Mouse (Mus musculus) neural tube, embryonic 11.5 days (tissue): ENCODE results near the gene Cry2. TPM values are rescaled to one million over a fixed set of nuclear protein-coding genes. Genes with fewer than 3 reads are reported as not detected.

ENCODE experiments used
- ATAC-seq: fragments of 200-750 bp; cut with Nextera tagmentation; 2 replicates; pipeline ENCODE4 v1.8.0; 2017; ENCODE audit warnings: moderate number of reproducible peaks, mild to moderate bottlenecking, moderate TSS enrichment, moderate library complexity; ENCODE audit not compliant: insufficient read depth, low FRiP score, low TSS enrichment
- DNase-seq: peaks from one replicate; pipeline ENCODE4 v3.0.0-alpha.2; 2015; ENCODE audit warnings: low spot score
- H3K27ac ChIP-seq: fragments of 300-500 bp; sonication (generic); 2 replicates; pipeline ENCODE4 v1.5.1; 2014; ENCODE audit warnings: low read depth, mild to moderate bottlenecking, low read length
- H3K27me3 ChIP-seq: fragments of 300-500 bp; sonication (generic); 2 replicates; pipeline ENCODE4 v1.6.1; 2014; ENCODE audit warnings: mild to moderate bottlenecking, low read length, mixed read lengths; ENCODE audit not compliant: control insufficient read depth, insufficient read depth
- H3K36me3 ChIP-seq: fragments of 300-500 bp; sonication (generic); 2 replicates; pipeline ENCODE4 v1.6.1; 2014; ENCODE audit warnings: mild to moderate bottlenecking, low read length, moderate library complexity, mixed read lengths; ENCODE audit not compliant: control insufficient read depth, insufficient read depth
- H3K4me1 ChIP-seq: fragments of 300-500 bp; sonication (generic); 2 replicates; pipeline ENCODE4 v1.6.1; 2014; ENCODE audit warnings: low read length, mixed read lengths; ENCODE audit not compliant: control insufficient read depth, insufficient read depth
- H3K4me2 ChIP-seq: fragments of 300-500 bp; sonication (generic); 2 replicates; pipeline ENCODE4 v1.6.1; 2014; ENCODE audit warnings: low read depth, mild to moderate bottlenecking, moderate library complexity
- H3K4me3 ChIP-seq: fragments of 300-500 bp; sonication (generic); 2 replicates; pipeline ENCODE4 v1.5.1; 2014; ENCODE audit warnings: low read depth, low read length
- H3K9ac ChIP-seq: fragments of 300-500 bp; sonication (generic); 2 replicates; pipeline ENCODE4 v1.6.1; 2014; ENCODE audit warnings: mild to moderate bottlenecking, low read length
- H3K9me3 ChIP-seq: fragments of 300-500 bp; sonication (generic); 2 replicates; pipeline ENCODE4 v1.6.1; 2016; ENCODE audit warnings: low read length; ENCODE audit not compliant: control insufficient read depth
- WGBS: fragments of 180-500 bp; shearing (Covaris S2); extraction: QIAGEN DNeasy Blood & Tissue Kit; methylation state at CpG from one replicate; pipeline ENCODE4 v1.1.7; 2014; 5-methylcytosine and 5-hydroxymethylcytosine counted together
- polyA plus RNA-seq: library from polyadenylated mRNA; unstranded; fragments of >200 nt; fragmentation: Nextera tagmentation; extraction: Ambion mirVana; gene quantifications from 2 replicates; pipeline ENCODE4 v1.2.1, GENCODE M21; 2014

Cry2 gene
- polyA plus RNA-seq, 1 experiment from 2014 or later: 21.4 TPM

- 5% methylated on average over 10 of the region's 10 CpGs for WGBS
- no peak overlapping the region for H3K9ac ChIP-seq
- H3K9me3 ChIP-seq: no peaks in the 10 kb centered on the region
- H3K27me3 ChIP-seq: no peaks in the 10 kb centered on the region
- H3K36me3 ChIP-seq: peaks cover 12% of the 10 kb centered on the region
- ATAC-seq (no peak), DNase-seq (no peak)
- peak overlapping the region; percentile 89 for H3K4me2 ChIP-seq
- no peak overlapping the region for H3K4me3 ChIP-seq
- H3K27ac ChIP-seq: peak overlapping the region; percentile 67; the same call in 1 of the 2 replicates
- peaks cover 48% of the 10 kb centered on the region for H3K4me1 ChIP-seq
Measured at GRCm38 (mm10) chr2:92389645-92390044, 44.2 kb downstream of the Cry2 start.

- DNase-seq: peak; percentile 98
- peak overlapping the region; percentile 84 for H3K9ac ChIP-seq
- under 1% methylated on average over 57 of the region's 62 CpGs for WGBS
Measured at GRCm38 (mm10) chr2:92388891-92389641, 44.8 kb downstream of the Cry2 start.

GRCm38 (mm10) chr2:92388081-92388517, 45.7 kb downstream of the Cry2 start:
- peaks cover 47% of the 10 kb centered on the region for H3K4me1 ChIP-seq
- no peaks in the 10 kb centered on the region for H3K9me3 ChIP-seq
- H3K4me3 ChIP-seq: peak overlapping the region; percentile 70
- peak overlapping the region; percentile 89 for H3K4me2 ChIP-seq
- peak overlapping the region; percentile 84 for H3K9ac ChIP-seq
- H3K36me3 ChIP-seq: peaks cover 14% of the 10 kb centered on the region
- WGBS: 63% methylated on average over 3 of the region's 3 CpGs
- ATAC-seq (no peak), DNase-seq (no peak)
- no peak overlapping the region for H3K27ac ChIP-seq
- H3K27me3 ChIP-seq: no peaks in the 10 kb centered on the region

More at GRCm38 (mm10) chr2:92388891-92389641, 44.8 kb downstream of the Cry2 start:
- Histone ChIP-seq H3K36me3 (peaks cover 14% of the 10 kb centered on the region), H3K27ac (peak overlapping the region; percentile 67; the same call in 1 of the 2 replicates), H3K4me2 (peak overlapping the region; percentile 89), H3K9me3 (no peaks in the 10 kb centered on the region), H3K27me3 (no peaks in the 10 kb centered on the region), H3K4me3 (peak overlapping the region; percentile 70), H3K4me1 (peaks cover 48% of the 10 kb centered on the region)
- peak; percentile 93 for ATAC-seq

GRCm38 (mm10) chr2:92387646-92388045, 46.2 kb downstream of the Cry2 start:
- Histone ChIP-seq H3K9me3 (no peaks in the 10 kb centered on the region), H3K4me2 (peak overlapping the region; percentile 89), H3K27ac (no peak overlapping the region), H3K4me1 (peaks cover 43% of the 10 kb centered on the region), H3K36me3 (peaks cover 14% of the 10 kb centered on the region), H3K9ac (peak overlapping the region; percentile 84; the same call in 1 of the 2 replicates), H3K4me3 (0 out of 2 replicates have a peak overlapping the region, but pooled peaks have one; percentile 70), H3K27me3 (no peaks in the 10 kb centered on the region)
- DNase-seq (no peak), ATAC-seq (no peak)
- WGBS: 84% methylated on average over 4 of the region's 4 CpGs

- Histone ChIP-seq H3K4me1 (peaks cover 37% of the 10 kb centered on the region), H3K4me3 (no peak overlapping the region), H3K9ac (no peak overlapping the region), H3K36me3 (peaks cover 14% of the 10 kb centered on the region), H3K9me3 (no peaks in the 10 kb centered on the region), H3K4me2 (no peak overlapping the region), H3K27ac (no peak overlapping the region), H3K27me3 (no peaks in the 10 kb centered on the region)
- DNase-seq: no peak
- ATAC-seq: no peak
- 90% methylated on average over 30 of the region's 30 CpGs for WGBS
Measured at GRCm38 (mm10) chr2:92386821-92387570, 46.8 kb downstream of the Cry2 start.

- H3K9me3 ChIP-seq: no peaks in the 10 kb centered on the region
- H3K36me3 ChIP-seq: peaks cover 18% of the 10 kb centered on the region
- 87% methylated on average over 22 of the region's 22 CpGs for WGBS
- no peaks in the 10 kb centered on the region for H3K27me3 ChIP-seq
- no peak for ATAC-seq
- H3K9ac ChIP-seq: no peak overlapping the region
- no peak for DNase-seq
- peaks cover 22% of the 10 kb centered on the region for H3K4me1 ChIP-seq
- no peak overlapping the region for H3K4me3 ChIP-seq
- no peak overlapping the region for H3K27ac ChIP-seq
- no peak overlapping the region for H3K4me2 ChIP-seq
Measured at GRCm38 (mm10) chr2:92385113-92386051, 48.5 kb downstream of the Cry2 start.

- WGBS: 83% methylated on average over 4 of the region's 4 CpGs
- no peak overlapping the region for H3K9ac ChIP-seq
- H3K36me3 ChIP-seq: peaks cover 18% of the 10 kb centered on the region
Measured at GRCm38 (mm10) chr2:92384101-92384500, 49.7 kb downstream of the Cry2 start.

GRCm38 (mm10) chr2:92382759-92383158, 51.1 kb downstream of the Cry2 start:
- WGBS: 88% methylated on average over 4 of the region's 4 CpGs
- ATAC-seq (no peak), DNase-seq (no peak)
- Histone ChIP-seq H3K27me3 (no peaks in the 10 kb centered on the region), H3K9ac (no peak overlapping the region), H3K9me3 (no peaks in the 10 kb centered on the region), H3K4me1 (peaks cover 3% of the 10 kb centered on the region), H3K27ac (no peak overlapping the region), H3K36me3 (peaks cover 21% of the 10 kb centered on the region), H3K4me2 (no peak overlapping the region), H3K4me3 (no peak overlapping the region)

More at GRCm38 (mm10) chr2:92384101-92384500, 49.7 kb downstream of the Cry2 start:
- no peaks in the 10 kb centered on the region for H3K27me3 ChIP-seq
- H3K4me3 ChIP-seq: no peak overlapping the region
- H3K27ac ChIP-seq: no peak overlapping the region
- DNase-seq (no peak), ATAC-seq (no peak)
- H3K4me2 ChIP-seq: no peak overlapping the region
- H3K4me1 ChIP-seq: peaks cover 13% of the 10 kb centered on the region
- no peaks in the 10 kb centered on the region for H3K9me3 ChIP-seq
